Mouse (Mus musculus) retina, postnatal 7 days (tissue): Measurements from ENCODE around the gene Actr1b.
A peak's percentile ranks its signal among the peaks of the same experiment; 100 is the strongest.
"Not testable (repeated sequence)": the region's sequence is repeated elsewhere in the genome, so short reads cannot be mapped to it uniquely, and the experiment has no call there.

Source experiments
- DNase-seq: peaks from one replicate; pipeline ENCODE4 v3.0.0-alpha.2; 2012; ENCODE audit warnings: low read depth, low spot score

The Actr1b gene

GRCm38 (mm10) chr1:36707166-36707565, 7.1 kb downstream of the Actr1b start:
- no peak for DNase-seq

- no peak for DNase-seq
Observed at GRCm38 (mm10) chr1:36697030-36697429, 17.2 kb downstream of the Actr1b start.

- DNase-seq = no peak
Observed at GRCm38 (mm10) chr1:36696411-36696810, 17.8 kb downstream of the Actr1b start.

GRCm38 (mm10) chr1:36694871-36695270, 19.4 kb downstream of the Actr1b start:
- no peak for DNase-seq

- peak; percentile 98 for DNase-seq
Observed at GRCm38 (mm10) chr1:36691271-36692155, 22.7 kb downstream of the Actr1b start, which contains the start of gene Cox5b. Gene Cox5b, plus strand, starts transcription at chr1:36691449.

- no peak for DNase-seq
Observed at GRCm38 (mm10) chr1:36690671-36691235, 23.5 kb downstream of the Actr1b start.

GRCm38 (mm10) chr1:36683810-36684467, 30.3 kb downstream of the Actr1b start:
- peak; percentile 64 for DNase-seq

- no peak for DNase-seq
Observed at GRCm38 (mm10) chr1:36682620-36683355, 31.4 kb downstream of the Actr1b start, which contains the start of gene Fam178b. Gene Fam178b, minus strand, starts transcription at chr1:36683183.

GRCm38 (mm10) chr1:36680893-36681292, 33.3 kb downstream of the Actr1b start:
- DNase-seq = peak; percentile 72

- no peak for DNase-seq
Observed at GRCm38 (mm10) chr1:36674936-36675335, 39.3 kb downstream of the Actr1b start.

- DNase-seq = no peak
Observed at GRCm38 (mm10) chr1:36672648-36673350, 41.4 kb downstream of the Actr1b start.

GRCm38 (mm10) chr1:36671260-36671659, 43.0 kb downstream of the Actr1b start:
- no peak for DNase-seq

- no peak for DNase-seq
Observed at GRCm38 (mm10) chr1:36670256-36670655, 44.0 kb downstream of the Actr1b start.

GRCm38 (mm10) chr1:36668007-36668406, 46.2 kb downstream of the Actr1b start:
- DNase-seq = not testable (repeated sequence)

GRCm38 (mm10) chr1:36665934-36666333, 48.3 kb downstream of the Actr1b start:
- no peak for DNase-seq

GRCm38 (mm10) chr1:36665165-36665723, 49.0 kb downstream of the Actr1b start:
- DNase-seq = no peak

GRCm38 (mm10) chr1:36664457-36664856, 49.8 kb downstream of the Actr1b start:
- DNase-seq = no peak

- DNase-seq = no peak
Observed at GRCm38 (mm10) chr1:36658621-36659399, 55.4 kb downstream of the Actr1b start.

GRCm38 (mm10) chr1:36657658-36658415, 56.4 kb downstream of the Actr1b start:
- DNase-seq = no peak
